Mouse (Mus musculus): ENCODE data around the gene Scube3.
A peak's percentile ranks its signal among the peaks of the same experiment; 100 is the strongest.
"Not testable (repeated sequence)": the region's sequence is repeated elsewhere in the genome, so short reads cannot be mapped to it uniquely, and the experiment has no call there.

Gene Scube3

GRCm38 (mm10) chr17:28209457-28210110 lies 67.6 kb downstream of the Scube3 start:
- no peak for ATAC-seq (ENCODE audit: insufficient number of reproducible peaks, low FRiP score, low TSS enrichment)

GRCm38 (mm10) chr17:28211921-28212341 lies 70.0 kb downstream of the Scube3 start:
- no peak for ATAC-seq (ENCODE audit: insufficient number of reproducible peaks, low FRiP score, low TSS enrichment)

- ATAC-seq (ENCODE audit: insufficient number of reproducible peaks, low FRiP score, low TSS enrichment): no peak
Observed at GRCm38 (mm10) chr17:28212391-28212790, 70.5 kb downstream of the Scube3 start.

- no peak for ATAC-seq (ENCODE audit: insufficient number of reproducible peaks, low FRiP score, low TSS enrichment)
Observed at GRCm38 (mm10) chr17:28213236-28213635, 71.3 kb downstream of the Scube3 start.

GRCm38 (mm10) chr17:28216791-28217190 lies 74.8 kb downstream of the Scube3 start:
- ATAC-seq (ENCODE audit: insufficient number of reproducible peaks, low FRiP score, low TSS enrichment): no peak

- ATAC-seq (ENCODE audit: insufficient number of reproducible peaks, low FRiP score, low TSS enrichment): no peak
Observed at GRCm38 (mm10) chr17:28217721-28218649, 76.0 kb downstream of the Scube3 start.

- ATAC-seq (ENCODE audit: insufficient number of reproducible peaks, low FRiP score, low TSS enrichment): not testable (repeated sequence)
Observed at GRCm38 (mm10) chr17:28222463-28222862, 80.5 kb downstream of the Scube3 start.

- ATAC-seq (ENCODE audit: insufficient number of reproducible peaks, low FRiP score, low TSS enrichment): peak; percentile 94
Observed at GRCm38 (mm10) chr17:28223561-28224391, 81.8 kb downstream of the Scube3 start.
